Mouse (Mus musculus): ENCODE measurements at regions not wholly inside any gene's neighbourhood (a gene's known extent, or its start where the extent isn't known, plus 50 kb on each side); places are given as distances from the start of the nearest gene placed in this dataset.

- no peak for TF ChIP-seq EP300 (IDR thresholded peaks at IDR 0.05; ENCODE audit: low read depth)
- TF ChIP-seq CTCF (IDR thresholded peaks at IDR 0.05; ENCODE audit: low read depth), result no peak
These were observed 534.9 kb upstream of the Tmem132c start for GRCm38 (mm10) chr5:126706701-126707100.
